Mouse (Mus musculus): ENCODE data around the gene Dennd4c. TPM values are rescaled to one million over a fixed set of nuclear protein-coding genes. Genes with fewer than 3 reads are reported as not detected.
"Not testable (repeated sequence)": the region's sequence is repeated elsewhere in the genome, so short reads cannot be mapped to it uniquely, and the experiment has no call there.

Dennd4c gene
- polyA plus RNA-seq, 1 experiment from 2014 or later, result 4.7 TPM

DNA sequence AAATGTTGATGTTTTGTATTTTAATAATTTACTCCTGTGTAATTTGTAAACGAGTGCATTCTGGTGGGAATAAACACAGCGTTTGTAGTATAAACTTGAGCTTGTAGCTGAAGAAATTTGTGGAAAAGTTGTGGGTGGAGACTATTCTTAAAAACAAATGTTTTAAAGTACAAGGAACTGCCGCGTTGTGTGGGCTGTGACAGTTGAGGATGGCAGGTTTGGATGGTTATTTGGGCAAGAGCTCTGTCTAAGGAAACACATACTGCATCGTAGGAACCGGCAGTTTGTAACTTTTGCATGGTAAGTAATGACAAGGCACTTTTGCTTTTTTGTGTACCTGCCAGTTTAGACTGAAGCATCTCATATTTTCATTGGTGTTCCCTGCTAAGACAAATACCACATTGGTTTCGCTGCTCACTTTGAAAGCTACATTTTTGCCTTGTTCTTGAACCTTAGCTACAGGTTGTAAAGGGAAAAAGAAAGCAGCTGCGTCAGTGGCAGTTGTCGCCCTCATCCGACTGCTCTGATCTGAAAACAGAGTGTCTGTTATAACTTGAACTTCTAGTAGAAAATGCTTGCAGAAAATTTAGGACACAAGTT lies 2.1 kb downstream of the Dennd4c start:
- Histone ChIP-seq H3K4me3 (replicated peaks; ENCODE audit: low read length) (no peak overlapping the region), H3K27me3 (replicated peaks; ENCODE audit: control insufficient read depth, insufficient read depth, low read length) (no peaks in the 10 kb centered on the region), H3K4me2 (ENCODE audit: low read length) (no peak overlapping the region), H3K9me3 (ENCODE audit: control insufficient read depth, low read length) (no peaks in the 10 kb centered on the region), H3K27ac (ENCODE audit: low read length) (no peak overlapping the region), H3K36me3 (ENCODE audit: control insufficient read depth, insufficient read depth) (no peaks in the 10 kb centered on the region), H3K4me1 (replicated peaks; ENCODE audit: control insufficient read depth, insufficient read depth, low read length) (peaks cover 10% of the 10 kb centered on the region), H3K9ac (replicated peaks; ENCODE audit: low read depth, low read length) (no peak overlapping the region)
- no peak for ATAC-seq
- WGBS, result 74% methylated on average over 10 of the region's 10 CpGs

DNA sequence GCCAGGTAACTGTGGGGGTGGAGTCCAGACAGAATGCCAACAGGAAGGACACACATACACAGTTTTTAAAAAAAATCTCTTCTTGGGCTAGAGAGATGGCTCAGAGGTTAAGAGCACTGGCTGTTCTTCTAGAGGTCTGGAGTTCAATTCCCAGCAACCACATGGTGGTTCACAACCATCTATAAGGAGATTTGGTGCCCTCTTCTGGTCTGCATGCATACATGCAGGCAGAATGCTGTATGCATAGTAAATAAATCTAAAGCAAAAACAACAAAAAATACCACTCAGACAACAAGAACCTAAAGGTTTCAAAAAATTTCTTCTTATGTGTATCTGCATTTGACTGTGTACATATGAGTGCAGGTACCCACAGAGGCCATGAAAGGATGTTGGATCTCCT lies 16.0 kb downstream of the Dennd4c start:
- ATAC-seq, result no peak
- H3K27me3 ChIP-seq (replicated peaks; ENCODE audit: control insufficient read depth, insufficient read depth, low read length), result no peaks in the 10 kb centered on the region

DNA sequence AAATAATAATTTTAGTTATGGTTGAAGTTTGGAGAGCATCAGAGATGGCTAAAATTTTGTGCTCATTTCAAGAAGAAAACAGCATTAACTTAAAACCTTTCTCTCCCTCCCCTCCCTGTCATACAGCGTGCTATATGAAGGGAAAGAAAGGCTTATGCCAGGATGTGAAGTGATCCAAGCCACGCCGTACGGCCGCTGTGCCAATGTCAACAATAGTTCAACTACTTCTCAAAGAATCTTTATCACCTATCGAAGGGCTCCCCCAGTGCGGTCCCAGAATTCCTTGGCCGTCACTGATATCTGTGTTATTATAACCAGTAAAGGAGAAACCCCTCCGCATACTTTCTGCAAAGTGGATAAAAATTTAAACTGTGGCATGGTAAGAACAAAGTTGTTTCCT lies 29.2 kb downstream of the Dennd4c start:
- Histone ChIP-seq H3K4me2 (ENCODE audit: low read length) (no peak overlapping the region), H3K36me3 (ENCODE audit: control insufficient read depth, insufficient read depth) (peaks cover 2% of the 10 kb centered on the region; the same call in 1 of the 2 replicates), H3K27me3 (replicated peaks; ENCODE audit: control insufficient read depth, insufficient read depth, low read length) (no peaks in the 10 kb centered on the region), H3K9me3 (ENCODE audit: control insufficient read depth, low read length) (no peaks in the 10 kb centered on the region), H3K4me1 (replicated peaks; ENCODE audit: control insufficient read depth, insufficient read depth, low read length) (no peaks in the 10 kb centered on the region), H3K4me3 (replicated peaks; ENCODE audit: low read length) (no peak overlapping the region), H3K27ac (ENCODE audit: low read length) (no peak overlapping the region), H3K9ac (replicated peaks; ENCODE audit: low read depth, low read length) (no peak overlapping the region)
- 92% methylated on average over 9 of the region's 9 CpGs for WGBS
- no peak for ATAC-seq

More for the DNA sequence above, 16.0 kb downstream of the Dennd4c start:
- no peak overlapping the region for H3K4me2 ChIP-seq (ENCODE audit: low read length)
- H3K9ac ChIP-seq (replicated peaks; ENCODE audit: low read depth, low read length), result no peak overlapping the region
- no peaks in the 10 kb centered on the region for H3K4me1 ChIP-seq (replicated peaks; ENCODE audit: control insufficient read depth, insufficient read depth, low read length)
- no peaks in the 10 kb centered on the region for H3K36me3 ChIP-seq (ENCODE audit: control insufficient read depth, insufficient read depth)
- no peak overlapping the region for H3K27ac ChIP-seq (ENCODE audit: low read length)
- H3K9me3 ChIP-seq (ENCODE audit: control insufficient read depth, low read length), result no peaks in the 10 kb centered on the region
- no peak overlapping the region for H3K4me3 ChIP-seq (replicated peaks; ENCODE audit: low read length)

DNA sequence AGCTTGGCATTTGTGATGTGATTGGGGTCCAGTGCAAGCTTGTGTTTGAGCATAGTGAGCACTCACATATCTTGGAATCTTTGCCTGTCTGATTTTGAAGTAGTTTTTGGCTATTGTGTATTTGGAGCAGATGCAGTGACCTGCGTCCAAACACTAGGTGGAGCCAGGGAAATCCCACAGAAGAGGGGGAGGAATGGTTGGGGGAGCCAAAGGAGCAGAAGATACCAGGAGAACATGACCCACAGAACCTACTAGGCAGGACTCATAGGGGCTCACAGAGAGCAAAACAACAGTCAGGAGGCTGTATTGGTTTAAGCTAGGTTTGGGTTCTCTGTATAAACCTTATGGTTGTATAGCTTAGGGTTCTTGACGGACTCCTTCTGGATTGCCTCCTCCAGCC lies 62.2 kb downstream of the Dennd4c start:
- no peak for ATAC-seq
- Histone ChIP-seq H3K27me3 (replicated peaks; ENCODE audit: control insufficient read depth, insufficient read depth, low read length) (no peaks in the 10 kb centered on the region), H3K4me2 (ENCODE audit: low read length) (no peak overlapping the region), H3K4me1 (replicated peaks; ENCODE audit: control insufficient read depth, insufficient read depth, low read length) (no peaks in the 10 kb centered on the region), H3K9ac (replicated peaks; ENCODE audit: low read depth, low read length) (no peak overlapping the region), H3K36me3 (ENCODE audit: control insufficient read depth, insufficient read depth) (no peaks in the 10 kb centered on the region), H3K27ac (ENCODE audit: low read length) (no peak overlapping the region), H3K9me3 (ENCODE audit: control insufficient read depth, low read length) (no peaks in the 10 kb centered on the region), H3K4me3 (replicated peaks; ENCODE audit: low read length) (no peak overlapping the region)
- 64% methylated on average over 2 of the region's 2 CpGs for WGBS

DNA sequence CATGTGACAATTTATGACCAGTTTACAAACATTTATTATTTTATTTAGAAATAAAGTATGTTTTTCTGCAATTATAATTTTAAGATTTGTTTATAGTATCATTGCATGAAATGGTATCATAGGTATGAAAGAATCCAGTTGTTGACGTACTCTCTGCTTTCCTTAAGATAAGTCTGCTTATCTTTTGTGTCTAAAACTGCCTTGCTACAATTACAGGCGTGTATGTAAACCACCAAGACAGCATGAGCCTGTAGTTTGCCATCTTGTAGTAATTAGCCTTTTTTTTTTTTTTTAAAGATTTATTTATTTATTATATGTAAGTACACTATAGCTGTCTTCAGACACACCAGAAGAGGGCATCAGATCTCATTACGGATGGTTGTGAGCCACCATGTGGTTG lies 66.5 kb downstream of the Dennd4c start:
- no peak overlapping the region for H3K4me3 ChIP-seq (replicated peaks; ENCODE audit: low read length)
- H3K27ac ChIP-seq (ENCODE audit: low read length), result no peak overlapping the region
- 92% methylated on average over 2 of the region's 3 CpGs for WGBS
- H3K36me3 ChIP-seq (ENCODE audit: control insufficient read depth, insufficient read depth), result no peaks in the 10 kb centered on the region
- no peak for ATAC-seq
- no peaks in the 10 kb centered on the region for H3K4me1 ChIP-seq (replicated peaks; ENCODE audit: control insufficient read depth, insufficient read depth, low read length)
- no peaks in the 10 kb centered on the region for H3K27me3 ChIP-seq (replicated peaks; ENCODE audit: control insufficient read depth, insufficient read depth, low read length)
- no peak overlapping the region for H3K4me2 ChIP-seq (ENCODE audit: low read length)
- no peaks in the 10 kb centered on the region for H3K9me3 ChIP-seq (ENCODE audit: control insufficient read depth, low read length)
- no peak overlapping the region for H3K9ac ChIP-seq (replicated peaks; ENCODE audit: low read depth, low read length)

DNA sequence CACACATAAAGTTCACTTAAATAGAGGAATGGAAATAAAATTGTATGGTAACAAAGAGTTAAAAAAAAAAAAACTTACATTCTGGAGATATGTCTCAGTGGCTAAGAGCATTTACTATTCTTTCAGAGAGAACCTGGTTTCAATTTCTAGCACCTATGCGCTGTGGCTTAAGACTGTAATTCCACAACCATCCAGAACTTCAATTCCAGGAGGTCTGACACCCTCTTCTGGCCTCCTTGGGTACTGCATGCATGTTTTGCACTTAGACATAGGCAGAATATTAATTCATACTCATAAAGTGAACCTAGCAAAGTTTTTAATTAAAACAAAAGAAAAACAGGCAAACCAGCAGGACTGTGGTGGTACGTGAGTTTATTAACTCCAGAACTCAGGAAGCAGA lies 74.8 kb downstream of the Dennd4c start:
- Histone ChIP-seq H3K36me3 (ENCODE audit: control insufficient read depth, insufficient read depth) (peaks cover 14% of the 10 kb centered on the region), H3K27me3 (replicated peaks; ENCODE audit: control insufficient read depth, insufficient read depth, low read length) (no peaks in the 10 kb centered on the region), H3K9me3 (ENCODE audit: control insufficient read depth, low read length) (no peaks in the 10 kb centered on the region), H3K4me2 (ENCODE audit: low read length) (no peak overlapping the region), H3K9ac (replicated peaks; ENCODE audit: low read depth, low read length) (no peak overlapping the region), H3K4me3 (replicated peaks; ENCODE audit: low read length) (no peak overlapping the region), H3K4me1 (replicated peaks; ENCODE audit: control insufficient read depth, insufficient read depth, low read length) (no peaks in the 10 kb centered on the region), H3K27ac (ENCODE audit: low read length) (no peak overlapping the region)
- WGBS, result 92% methylated on average over 2 of the region's 2 CpGs
- no peak for ATAC-seq

DNA sequence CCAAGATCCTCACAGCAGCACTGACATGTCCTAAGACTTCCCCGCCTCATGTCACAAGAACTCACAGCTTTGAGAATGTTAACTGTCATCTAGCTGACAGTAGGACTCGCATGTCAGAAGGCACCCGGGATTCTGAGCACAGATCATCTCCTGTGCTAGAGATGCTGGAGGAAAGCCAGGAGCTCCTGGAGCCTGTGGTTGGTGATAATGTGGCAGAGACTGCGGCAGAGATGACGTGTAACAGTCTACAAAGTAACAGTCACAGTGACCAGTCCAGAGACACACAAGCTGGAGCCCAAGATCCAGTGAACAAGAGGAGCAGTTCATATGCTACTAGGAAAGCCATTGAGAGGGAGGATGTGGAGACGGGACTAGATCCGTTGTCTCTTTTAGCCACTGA lies 76.8 kb downstream of the Dennd4c start:
- WGBS, result 86% methylated on average over 7 of the region's 7 CpGs
- H3K4me3 ChIP-seq (replicated peaks; ENCODE audit: low read length), result no peak overlapping the region
- H3K4me2 ChIP-seq (ENCODE audit: low read length), result no peak overlapping the region
- H3K9me3 ChIP-seq (ENCODE audit: control insufficient read depth, low read length), result no peaks in the 10 kb centered on the region
- ATAC-seq, result no peak
- no peaks in the 10 kb centered on the region for H3K27me3 ChIP-seq (replicated peaks; ENCODE audit: control insufficient read depth, insufficient read depth, low read length)
- no peak overlapping the region for H3K27ac ChIP-seq (ENCODE audit: low read length)
- peaks cover 20% of the 10 kb centered on the region for H3K36me3 ChIP-seq (ENCODE audit: control insufficient read depth, insufficient read depth)
- H3K4me1 ChIP-seq (replicated peaks; ENCODE audit: control insufficient read depth, insufficient read depth, low read length), result no peaks in the 10 kb centered on the region
- no peak overlapping the region for H3K9ac ChIP-seq (replicated peaks; ENCODE audit: low read depth, low read length)

DNA sequence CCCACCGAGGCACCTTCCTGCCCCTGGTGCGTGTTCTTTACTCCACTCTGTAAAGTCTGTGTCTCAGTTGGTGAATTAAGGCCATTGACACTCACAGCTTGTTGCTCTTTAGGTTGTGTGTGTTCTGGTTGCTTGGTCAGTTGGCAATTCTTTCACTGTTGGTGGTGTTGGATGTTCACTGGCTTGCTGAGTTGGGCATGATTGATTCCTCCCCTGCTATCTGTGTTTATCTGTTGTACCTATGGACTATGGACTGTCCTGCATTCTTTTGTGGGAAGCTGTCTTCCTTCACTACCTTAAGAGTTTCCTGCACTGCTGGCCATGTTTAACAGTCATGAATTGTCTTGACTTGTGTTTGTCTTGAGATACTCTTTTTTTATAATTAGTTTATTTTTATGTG lies 83.5 kb downstream of the Dennd4c start:
- Histone ChIP-seq H3K9me3 (ENCODE audit: control insufficient read depth, low read length) (no peaks in the 10 kb centered on the region), H3K27me3 (replicated peaks; ENCODE audit: control insufficient read depth, insufficient read depth, low read length) (no peaks in the 10 kb centered on the region), H3K4me1 (replicated peaks; ENCODE audit: control insufficient read depth, insufficient read depth, low read length) (no peaks in the 10 kb centered on the region), H3K4me2 (ENCODE audit: low read length) (no peak overlapping the region), H3K36me3 (ENCODE audit: control insufficient read depth, insufficient read depth) (peaks cover 14% of the 10 kb centered on the region), H3K9ac (replicated peaks; ENCODE audit: low read depth, low read length) (no peak overlapping the region), H3K4me3 (replicated peaks; ENCODE audit: low read length) (no peak overlapping the region), H3K27ac (ENCODE audit: low read length) (no peak overlapping the region)
- no peak for ATAC-seq
- 95% methylated on average over 2 of the region's 2 CpGs for WGBS

DNA sequence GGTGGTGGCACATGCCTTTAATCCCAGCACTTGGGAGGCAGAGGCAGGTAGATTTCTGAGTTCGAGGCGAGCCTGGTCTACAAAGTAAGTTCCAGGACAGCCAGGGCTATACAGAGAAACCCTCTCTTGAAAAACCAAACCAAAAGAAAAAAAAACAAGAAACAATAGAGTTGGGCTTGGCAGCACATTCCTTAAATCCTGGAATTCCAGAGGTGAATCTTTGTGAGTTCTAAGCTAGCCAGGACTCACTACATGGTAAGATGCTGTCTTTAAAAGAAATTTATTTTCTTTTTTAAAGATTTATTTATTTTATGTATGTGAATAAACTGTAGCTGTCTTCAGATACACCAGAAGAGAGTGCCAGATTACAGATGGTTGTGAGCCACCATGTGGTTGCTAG lies 92.8 kb downstream of the Dennd4c start:
- ATAC-seq, result not testable (repeated sequence)

DNA sequence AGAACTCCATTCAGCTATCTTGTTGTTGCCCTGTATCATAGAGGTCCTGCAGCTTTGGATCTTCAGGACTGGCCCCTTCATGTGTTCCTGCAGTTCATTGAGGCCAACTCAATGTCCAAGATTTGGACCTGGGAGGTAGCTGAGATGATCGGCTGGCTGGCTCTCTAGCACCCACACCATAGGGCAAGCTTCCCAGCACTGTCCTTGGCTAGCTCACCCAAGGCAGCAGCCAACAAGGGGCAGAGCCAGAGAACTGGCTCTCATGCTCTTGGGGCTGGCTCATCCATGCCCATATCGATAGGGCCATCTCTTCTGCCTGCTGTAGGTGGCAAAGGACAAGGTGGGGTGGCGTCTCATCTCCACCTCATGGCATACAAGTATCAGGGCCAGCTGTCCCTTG lies 97.0 kb downstream of the Dennd4c start:
- H3K27ac ChIP-seq (ENCODE audit: low read length), result no peak overlapping the region
- no peak overlapping the region for H3K4me3 ChIP-seq (replicated peaks; ENCODE audit: low read length)
- no peaks in the 10 kb centered on the region for H3K27me3 ChIP-seq (replicated peaks; ENCODE audit: control insufficient read depth, insufficient read depth, low read length)
- ATAC-seq, result no peak
- no peaks in the 10 kb centered on the region for H3K4me1 ChIP-seq (replicated peaks; ENCODE audit: control insufficient read depth, insufficient read depth, low read length)
- 94% methylated on average over 3 of the region's 3 CpGs for WGBS
- no peak overlapping the region for H3K9ac ChIP-seq (replicated peaks; ENCODE audit: low read depth, low read length)
- H3K9me3 ChIP-seq (ENCODE audit: control insufficient read depth, low read length), result no peaks in the 10 kb centered on the region
- peaks cover 9% of the 10 kb centered on the region for H3K36me3 ChIP-seq (ENCODE audit: control insufficient read depth, insufficient read depth)
- no peak overlapping the region for H3K4me2 ChIP-seq (ENCODE audit: low read length)

More for the DNA sequence above, 92.8 kb downstream of the Dennd4c start:
- H3K4me2 ChIP-seq (ENCODE audit: low read length); H3K9me3 ChIP-seq (ENCODE audit: control insufficient read depth, low read length); H3K4me1 ChIP-seq (replicated peaks; ENCODE audit: control insufficient read depth, insufficient read depth, low read length); H3K27ac ChIP-seq (ENCODE audit: low read length); H3K9ac ChIP-seq (replicated peaks; ENCODE audit: low read depth, low read length); H3K27me3 ChIP-seq (replicated peaks; ENCODE audit: control insufficient read depth, insufficient read depth, low read length); H3K4me3 ChIP-seq (replicated peaks; ENCODE audit: low read length): not testable (repeated sequence)
- 93% methylated on average over 2 of the region's 2 CpGs for WGBS
- peaks cover 14% of the 10 kb centered on the region for H3K36me3 ChIP-seq (ENCODE audit: control insufficient read depth, insufficient read depth)
